Mouse (Mus musculus) limb, embryonic 12.5 days (tissue): ENCODE results near the gene Methig1. TPM values are rescaled to one million over a fixed set of nuclear protein-coding genes. Genes with fewer than 3 reads are reported as not detected.
A peak's percentile ranks its signal among the peaks of the same experiment; 100 is the strongest.
"Not testable (repeated sequence)": the region's sequence is repeated elsewhere in the genome, so short reads cannot be mapped to it uniquely, and the experiment has no call there.

ENCODE experiments used
- ATAC-seq: fragments of 200-750 bp; cut with Nextera tagmentation; 2 replicates; pipeline ENCODE4 v1.8.0; 2017; ENCODE audit warnings: low read depth, moderate TSS enrichment; ENCODE audit not compliant: insufficient number of reproducible peaks, insufficient read depth, low FRiP score, low TSS enrichment
- H3K27ac ChIP-seq: fragments of 300-500 bp; sonication (generic); 2 replicates; pipeline ENCODE4 v1.5.1; 2016; ENCODE audit warnings: mild to moderate bottlenecking, moderate library complexity
- H3K27me3 ChIP-seq: fragments of 300-500 bp; sonication (generic); 2 replicates; pipeline ENCODE4 v1.6.1; 2016; ENCODE audit warnings: mild to moderate bottlenecking, moderate library complexity
- H3K36me3 ChIP-seq: fragments of 300-500 bp; sonication (generic); 2 replicates; pipeline ENCODE4 v1.6.1; 2016; ENCODE audit warnings: mild to moderate bottlenecking, moderate library complexity
- H3K4me1 ChIP-seq: fragments of 300-500 bp; sonication (generic); replicated peaks from 2 replicates; pipeline ENCODE4 v1.6.1; 2016
- H3K4me2 ChIP-seq: fragments of 300-500 bp; sonication (generic); 2 replicates; pipeline ENCODE4 v1.6.1; 2016; ENCODE audit warnings: mild to moderate bottlenecking, moderate library complexity
- H3K4me3 ChIP-seq: fragments of 300-500 bp; sonication (generic); replicated peaks from 2 replicates; pipeline ENCODE4 v1.5.1; 2016; ENCODE audit warnings: mild to moderate bottlenecking
- H3K9ac ChIP-seq: fragments of 300-500 bp; sonication (generic); replicated peaks from 2 replicates; pipeline ENCODE4 v1.6.1; 2016; ENCODE audit warnings: mild to moderate bottlenecking, moderate library complexity
- H3K9me3 ChIP-seq: fragments of 300-500 bp; sonication (generic); 2 replicates; pipeline ENCODE4 v1.6.1; 2016; ENCODE audit warnings: mild to moderate bottlenecking, moderate library complexity
- WGBS: fragments of 180-500 bp; shearing (Covaris S2); methylation state at CpG from one replicate; pipeline ENCODE4 v1.1.7; 2016; 5-methylcytosine and 5-hydroxymethylcytosine counted together
- polyA plus RNA-seq: library from polyadenylated mRNA; unstranded; fragments of >200 nt; fragmentation: Nextera tagmentation; extraction: Ambion mirVana; gene quantifications from 2 replicates; pipeline ENCODE4 v1.2.1, GENCODE M21; 2016

Gene Methig1
- polyA plus RNA-seq, 1 experiment from 2014 or later, result 0.21 TPM

GRCm38 (mm10) chr15:100377847-100378505 is 25.0 kb downstream of the Methig1 start:
- not testable (repeated sequence) for H3K27ac ChIP-seq, ATAC-seq, H3K4me3 ChIP-seq, H3K4me2 ChIP-seq, H3K9ac ChIP-seq, H3K36me3 ChIP-seq, H3K4me1 ChIP-seq, H3K9me3 ChIP-seq, H3K27me3 ChIP-seq
- WGBS, result 45% methylated on average over 4 of the region's 9 CpGs

DNA sequence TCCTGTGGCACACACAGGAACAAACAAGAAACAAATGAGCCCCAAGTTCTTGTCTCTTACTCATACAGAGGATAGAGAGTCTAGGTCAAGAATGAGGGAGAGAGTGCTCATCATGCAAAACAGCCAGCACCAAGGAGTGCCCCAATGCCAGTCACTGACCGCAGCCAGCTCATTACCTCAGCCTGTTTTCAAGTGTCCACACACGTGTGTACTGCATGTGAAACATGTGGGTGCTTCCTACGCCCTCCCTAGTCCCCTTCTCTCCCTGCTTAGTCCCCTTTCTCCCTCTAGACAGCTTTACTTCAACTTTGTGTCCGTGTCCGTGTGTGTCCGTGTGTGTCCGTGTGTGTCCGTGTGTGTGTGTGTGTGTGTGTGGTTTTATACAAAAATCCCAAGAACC is 26.7 kb downstream of the Methig1 start:
- 86% methylated on average over 8 of the region's 8 CpGs for WGBS
- no peaks in the 10 kb centered on the region; the same call in 1 of the 2 replicates for H3K4me1 ChIP-seq
- H3K4me2 ChIP-seq, result no peak overlapping the region
- no peaks in the 10 kb centered on the region for H3K9me3 ChIP-seq
- H3K36me3 ChIP-seq, result no peaks in the 10 kb centered on the region
- ATAC-seq, result no peak
- H3K9ac ChIP-seq, result no peak overlapping the region
- 0 out of 2 replicates have a peak, but pooled peaks cover 4% of the 10 kb centered on the region for H3K27me3 ChIP-seq
- H3K4me3 ChIP-seq, result no peak overlapping the region
- no peak overlapping the region for H3K27ac ChIP-seq

GRCm38 (mm10) chr15:100380104-100380503 is 27.2 kb downstream of the Methig1 start:
- no peak for ATAC-seq
- Histone ChIP-seq H3K4me3 (no peak overlapping the region), H3K27ac (no peak overlapping the region), H3K27me3 (0 out of 2 replicates have a peak, but pooled peaks cover 4% of the 10 kb centered on the region), H3K9ac (no peak overlapping the region), H3K36me3 (no peaks in the 10 kb centered on the region), H3K4me2 (no peak overlapping the region), H3K9me3 (no peaks in the 10 kb centered on the region), H3K4me1 (no peaks in the 10 kb centered on the region; the same call in 1 of the 2 replicates)
- WGBS, result 63% methylated on average over 2 of the region's 2 CpGs

GRCm38 (mm10) chr15:100385705-100386104 is 32.8 kb downstream of the Methig1 start:
- Histone ChIP-seq H3K4me1 (no peaks in the 10 kb centered on the region; the same call in 1 of the 2 replicates), H3K9ac (no peak overlapping the region), H3K27ac (no peak overlapping the region), H3K9me3 (no peaks in the 10 kb centered on the region), H3K4me3 (no peak overlapping the region), H3K36me3 (no peaks in the 10 kb centered on the region), H3K4me2 (no peak overlapping the region), H3K27me3 (0 out of 2 replicates have a peak, but pooled peaks cover 4% of the 10 kb centered on the region)
- ATAC-seq, result no peak
- WGBS, result 91% methylated on average over 9 of the region's 9 CpGs

- no peak overlapping the region for H3K27ac ChIP-seq
- ATAC-seq, result no peak
- H3K27me3 ChIP-seq, result no peaks in the 10 kb centered on the region
- no peak overlapping the region for H3K9ac ChIP-seq
- no peak overlapping the region for H3K4me3 ChIP-seq
- 92% methylated on average over 17 of the region's 17 CpGs for WGBS
- no peaks in the 10 kb centered on the region for H3K36me3 ChIP-seq
- peaks cover 6% of the 10 kb centered on the region for H3K4me1 ChIP-seq
- no peaks in the 10 kb centered on the region for H3K9me3 ChIP-seq
- H3K4me2 ChIP-seq, result no peak overlapping the region
These were observed 34.7 kb downstream of the Methig1 start for GRCm38 (mm10) chr15:100387544-100388223.

- Histone ChIP-seq H3K4me2 (no peak overlapping the region), H3K36me3 (0 out of 2 replicates have a peak, but pooled peaks cover 1% of the 10 kb centered on the region), H3K9ac (no peak overlapping the region), H3K4me1 (peaks cover 12% of the 10 kb centered on the region), H3K9me3 (no peaks in the 10 kb centered on the region), H3K27ac (no peak overlapping the region), H3K4me3 (no peak overlapping the region), H3K27me3 (no peaks in the 10 kb centered on the region)
- ATAC-seq, result no peak
- 89% methylated on average over 13 of the region's 16 CpGs for WGBS
These were observed 35.4 kb downstream of the Methig1 start for GRCm38 (mm10) chr15:100388224-100388835.

DNA sequence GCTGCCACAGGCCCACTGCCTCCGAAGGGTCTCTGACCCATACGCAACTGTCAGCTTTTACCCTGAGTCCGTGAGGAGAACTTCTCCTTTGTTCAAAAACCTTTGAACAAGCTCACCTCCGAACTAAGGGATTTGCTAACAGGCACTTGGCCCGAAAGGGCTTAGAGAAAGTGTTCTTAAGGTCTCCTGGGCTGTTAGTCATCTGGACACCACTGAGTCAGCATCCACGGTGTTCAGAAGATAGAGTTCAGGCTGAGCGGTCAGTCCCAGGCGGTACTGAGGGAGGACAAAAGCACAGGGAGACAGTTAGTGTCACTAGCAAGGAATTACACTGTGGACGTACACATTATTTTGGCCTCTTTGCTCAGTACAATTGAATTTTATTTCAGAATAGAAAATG is 35.9 kb downstream of the Methig1 start:
- H3K27me3 ChIP-seq, result no peaks in the 10 kb centered on the region
- no peak for ATAC-seq
- H3K4me2 ChIP-seq, result no peak overlapping the region
- no peak overlapping the region for H3K4me3 ChIP-seq
- peaks cover 12% of the 10 kb centered on the region for H3K4me1 ChIP-seq
- H3K9me3 ChIP-seq, result no peaks in the 10 kb centered on the region
- WGBS, result 67% methylated on average over 9 of the region's 9 CpGs
- no peak overlapping the region; the same call in 1 of the 2 replicates for H3K9ac ChIP-seq
- 0 out of 2 replicates have a peak overlapping the region, but pooled peaks have one; percentile 18 for H3K27ac ChIP-seq
- H3K36me3 ChIP-seq, result peaks cover 7% of the 10 kb centered on the region; the same call in 1 of the 2 replicates

- peaks cover 29% of the 10 kb centered on the region for H3K36me3 ChIP-seq
- H3K27me3 ChIP-seq, result no peaks in the 10 kb centered on the region
- H3K4me1 ChIP-seq, result peaks cover 12% of the 10 kb centered on the region
- no peaks in the 10 kb centered on the region for H3K9me3 ChIP-seq
- H3K4me2 ChIP-seq, result no peak overlapping the region
- WGBS, result 74% methylated on average over 7 of the region's 7 CpGs
- no peak for ATAC-seq
- H3K9ac ChIP-seq, result no peak overlapping the region
- no peak overlapping the region for H3K27ac ChIP-seq
- H3K4me3 ChIP-seq, result no peak overlapping the region
These were observed 38.1 kb downstream of the Methig1 start for GRCm38 (mm10) chr15:100391066-100391465.

- no peak overlapping the region for H3K4me2 ChIP-seq
- H3K27me3 ChIP-seq, result no peaks in the 10 kb centered on the region
- no peak for ATAC-seq
- H3K9ac ChIP-seq, result no peak overlapping the region
- 92% methylated on average over 7 of the region's 7 CpGs for WGBS
- H3K4me3 ChIP-seq, result no peak overlapping the region
- H3K9me3 ChIP-seq, result no peaks in the 10 kb centered on the region
- peaks cover 12% of the 10 kb centered on the region for H3K4me1 ChIP-seq
- peaks cover 34% of the 10 kb centered on the region for H3K36me3 ChIP-seq
- no peak overlapping the region for H3K27ac ChIP-seq
These were observed 38.6 kb downstream of the Methig1 start for GRCm38 (mm10) chr15:100391599-100391998.

GRCm38 (mm10) chr15:100393016-100393415 is 40.1 kb downstream of the Methig1 start:
- peaks cover 48% of the 10 kb centered on the region for H3K36me3 ChIP-seq
- peaks cover 12% of the 10 kb centered on the region for H3K4me1 ChIP-seq
- WGBS, result 81% methylated on average over 11 of the region's 11 CpGs
- H3K4me2 ChIP-seq, result no peak overlapping the region
- no peak overlapping the region for H3K9ac ChIP-seq
- no peak overlapping the region for H3K27ac ChIP-seq
- no peaks in the 10 kb centered on the region for H3K27me3 ChIP-seq
- no peak for ATAC-seq
- H3K9me3 ChIP-seq, result no peaks in the 10 kb centered on the region
- H3K4me3 ChIP-seq, result no peak overlapping the region

DNA sequence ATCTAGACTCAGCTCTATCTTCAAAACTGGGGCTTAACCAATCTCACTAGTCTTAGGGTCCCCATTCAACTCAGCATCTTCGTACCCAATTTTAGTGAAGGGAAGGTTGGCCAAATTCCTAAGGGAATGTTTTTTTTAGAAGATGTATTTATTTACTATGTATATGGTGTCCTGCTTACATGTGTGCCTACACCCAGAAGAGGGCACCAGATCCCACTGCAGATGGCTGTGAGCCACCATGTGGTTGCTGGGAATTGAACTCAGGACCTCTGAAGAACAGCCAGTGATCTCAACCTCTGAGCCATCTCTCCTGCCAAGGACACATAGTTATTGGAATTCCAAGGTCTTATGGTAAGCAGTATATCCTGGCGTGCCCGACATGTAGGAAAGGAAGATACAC is 42.6 kb downstream of the Methig1 start:
- WGBS, result 94% methylated on average over 3 of the region's 3 CpGs
- Histone ChIP-seq H3K27me3 (no peaks in the 10 kb centered on the region), H3K27ac (no peak overlapping the region), H3K4me3 (no peak overlapping the region), H3K9me3 (no peaks in the 10 kb centered on the region), H3K36me3 (peaks cover 74% of the 10 kb centered on the region), H3K4me2 (no peak overlapping the region), H3K9ac (no peak overlapping the region), H3K4me1 (peaks cover 12% of the 10 kb centered on the region)
- ATAC-seq, result no peak
